Mouse (Mus musculus) frontal cortex, postnatal 10 days (tissue): Measurements from ENCODE around the gene Ccdc154.
A peak's percentile ranks its signal among the peaks of the same experiment; 100 is the strongest.

ENCODE experiments used
- DNase-seq, 2 experiments: peaks; one replicate each; pipeline ENCODE4 v3.0.0; 2022; ENCODE audit warnings: low spot score in 2 of 2, mixed read lengths in 1 of 2

Ccdc154 gene

DNA sequence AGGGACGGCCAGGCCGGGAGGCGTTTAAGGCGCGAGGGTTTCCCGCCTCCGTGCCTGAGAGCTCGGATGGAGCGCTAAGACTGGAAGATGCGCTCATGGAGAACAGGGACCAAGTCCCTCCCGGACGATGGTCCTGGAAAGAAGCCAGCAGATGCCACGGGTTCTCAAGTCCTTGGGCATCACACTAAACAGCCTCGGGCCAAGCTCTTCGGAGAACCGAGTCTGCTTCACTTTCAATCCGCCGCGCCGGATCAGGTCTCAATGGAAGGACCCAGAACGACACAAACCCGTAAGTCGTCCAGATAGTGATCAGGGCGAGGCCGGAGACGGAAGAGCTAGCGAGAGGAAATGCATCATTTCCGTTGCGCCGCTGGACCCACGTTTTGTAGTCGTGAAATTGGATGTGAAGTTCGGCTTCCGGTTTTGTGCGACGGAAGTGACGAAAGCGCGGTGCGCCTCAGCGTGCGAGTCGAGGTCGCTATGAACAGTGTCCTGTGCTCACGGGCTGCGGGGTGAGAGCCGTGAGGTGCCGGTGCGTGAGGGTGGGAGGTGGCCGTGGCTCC lies 21.9 kb downstream of the Ccdc154 start, which contains the start of gene BC003965:
Gene BC003965 (plus strand): TSS at position 426 of the 563 bp plus-strand sequence.
- DNase-seq, result peak; percentile 94 to 98

DNA sequence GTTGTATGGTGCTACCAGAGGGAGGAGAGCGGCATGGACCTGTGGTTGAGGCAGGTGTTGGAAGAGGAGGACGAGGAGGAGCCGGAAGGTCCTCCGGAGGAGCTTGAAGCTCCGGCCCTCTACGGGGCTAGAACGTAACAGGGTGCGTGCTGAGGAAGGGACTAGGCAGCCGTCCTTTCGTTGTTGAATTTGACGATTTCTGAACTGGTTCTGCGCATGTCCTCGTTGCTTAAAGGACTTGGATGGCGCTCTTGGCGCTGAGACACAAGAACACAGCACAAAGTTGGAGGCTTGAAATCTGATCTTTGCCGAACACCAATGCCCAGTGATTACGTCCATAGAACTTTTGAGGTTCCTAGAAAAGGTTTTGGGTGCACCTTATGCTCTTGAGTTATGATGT lies 22.7 kb downstream of the Ccdc154 start:
- DNase-seq, result no peak

DNA sequence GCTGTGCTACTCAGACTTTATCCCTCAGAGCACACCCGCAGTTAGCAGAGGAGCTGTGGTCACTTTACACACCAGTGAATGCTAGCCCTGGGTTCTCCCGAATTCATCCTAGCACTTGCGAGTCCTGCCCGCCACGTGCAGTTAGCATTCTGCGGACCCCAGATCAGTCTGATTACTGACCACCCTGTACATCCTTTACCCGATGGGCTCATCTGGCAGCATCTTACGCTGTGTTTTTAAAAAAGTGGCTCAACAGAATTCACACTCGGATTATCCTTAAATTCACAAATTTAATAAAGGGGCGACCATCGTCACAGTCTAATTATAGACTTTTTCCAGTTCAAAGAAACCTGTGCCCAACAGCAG lies 25.5 kb downstream of the Ccdc154 start:
- no peak for DNase-seq

DNA sequence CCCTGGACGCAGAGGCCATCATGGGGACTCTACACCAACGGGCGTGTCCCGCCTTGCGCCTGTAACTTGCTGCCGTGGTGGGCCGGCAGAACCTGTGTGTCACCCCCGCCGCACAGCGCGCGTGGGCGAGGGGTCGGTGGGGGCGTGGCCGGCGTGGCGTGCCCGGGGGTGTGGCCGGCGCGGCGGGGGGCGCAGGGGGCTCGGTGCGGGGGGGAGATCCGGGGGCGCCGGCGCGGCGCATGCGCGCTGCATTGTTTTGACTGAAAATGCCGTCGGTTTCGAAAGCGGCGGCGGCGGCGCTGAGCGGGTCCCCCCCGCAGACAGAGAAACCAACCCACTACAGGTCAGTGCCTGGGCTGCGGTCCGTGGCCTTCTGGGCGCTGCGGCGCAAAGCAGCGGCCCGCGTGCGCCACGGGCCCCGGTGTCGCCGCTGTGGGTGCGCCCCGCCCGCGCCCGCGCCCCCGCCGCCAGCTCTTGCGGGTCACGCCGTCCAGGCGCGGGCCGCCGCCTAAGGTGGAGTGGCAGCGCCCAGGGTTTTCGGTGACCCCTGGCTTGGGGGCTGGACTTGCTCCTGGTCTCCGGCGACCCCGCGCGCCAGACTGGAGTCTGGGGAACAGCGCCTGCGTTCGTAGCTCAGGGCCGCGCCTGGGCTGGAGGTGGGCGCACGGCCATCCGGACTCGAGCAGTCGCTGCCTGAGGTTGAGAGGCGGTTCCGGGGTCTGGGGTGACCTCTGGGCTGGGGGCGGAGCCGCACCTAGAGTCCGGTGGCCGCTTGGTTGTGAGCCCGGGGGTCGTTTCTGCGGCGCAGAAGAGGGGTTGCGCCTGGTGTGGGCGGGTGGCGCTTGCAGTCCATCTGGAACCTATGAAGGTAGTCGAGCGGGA lies 26.1 kb downstream of the Ccdc154 start, which contains the start of gene Unkl:
Gene Unkl (plus strand): TSS at position 248 of the 882 bp plus-strand sequence.
- peak; percentile 49 to 71 for DNase-seq

DNA sequence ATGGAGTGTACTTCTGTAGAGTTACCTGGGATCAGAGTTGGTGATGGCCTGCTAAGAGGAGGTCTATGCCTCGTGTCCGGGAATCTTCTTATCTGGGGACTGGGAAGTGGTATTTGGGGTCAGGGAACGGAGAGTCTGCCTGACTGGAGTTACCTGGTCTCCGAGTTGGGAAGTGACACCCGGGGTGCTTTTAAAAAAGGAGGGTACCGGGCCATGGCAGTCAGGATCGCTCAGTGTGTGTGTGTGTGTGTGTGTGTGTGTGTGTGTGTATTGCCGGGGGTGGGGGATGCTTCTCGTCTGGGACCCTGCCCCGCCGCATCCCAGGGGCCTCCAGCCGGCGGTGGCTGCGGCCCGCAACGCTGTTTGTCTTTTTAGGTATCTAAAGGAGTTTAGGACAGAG lies 26.8 kb downstream of the Ccdc154 start:
- DNase-seq, result no peak

DNA sequence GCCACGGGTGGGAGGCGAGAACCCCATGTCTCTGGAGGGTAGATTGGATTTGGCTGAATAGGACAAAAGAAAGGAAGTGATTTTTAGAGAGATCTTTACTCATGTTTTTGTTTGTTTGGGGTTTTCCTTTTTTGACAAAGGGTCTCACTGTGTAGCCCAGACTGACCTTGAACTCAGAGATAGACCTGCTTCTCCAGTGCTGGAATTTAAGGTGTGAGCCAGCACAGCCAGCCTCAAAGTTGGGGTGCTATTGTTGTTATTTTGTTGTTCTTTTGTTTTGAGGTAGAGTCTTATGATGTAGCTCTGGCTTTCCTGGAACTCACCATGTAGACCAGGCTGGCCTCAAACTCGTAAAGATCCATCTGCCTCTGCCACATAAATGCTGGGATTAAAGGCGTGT lies 40.1 kb downstream of the Ccdc154 start:
- DNase-seq, result no peak

DNA sequence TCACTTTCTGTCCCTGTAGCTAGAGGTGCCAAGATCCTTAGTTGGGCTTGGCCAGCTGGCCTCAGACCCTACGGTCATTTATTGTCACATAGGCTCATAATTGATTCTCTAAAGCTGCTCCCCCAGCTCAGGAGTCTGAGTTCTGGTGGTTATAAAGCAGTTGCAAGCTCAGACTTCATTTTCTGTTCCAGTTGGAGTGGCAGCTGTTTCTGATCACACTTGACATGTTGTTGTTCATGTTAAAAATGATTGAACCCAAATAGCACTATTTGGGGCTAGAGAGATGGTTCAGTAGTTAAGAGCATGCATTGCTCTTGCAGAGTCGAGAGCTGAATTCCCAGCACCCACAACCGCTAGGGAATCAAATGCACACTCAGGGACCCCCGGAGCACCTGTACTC lies 47.7 kb downstream of the Ccdc154 start:
- DNase-seq, result no peak

DNA sequence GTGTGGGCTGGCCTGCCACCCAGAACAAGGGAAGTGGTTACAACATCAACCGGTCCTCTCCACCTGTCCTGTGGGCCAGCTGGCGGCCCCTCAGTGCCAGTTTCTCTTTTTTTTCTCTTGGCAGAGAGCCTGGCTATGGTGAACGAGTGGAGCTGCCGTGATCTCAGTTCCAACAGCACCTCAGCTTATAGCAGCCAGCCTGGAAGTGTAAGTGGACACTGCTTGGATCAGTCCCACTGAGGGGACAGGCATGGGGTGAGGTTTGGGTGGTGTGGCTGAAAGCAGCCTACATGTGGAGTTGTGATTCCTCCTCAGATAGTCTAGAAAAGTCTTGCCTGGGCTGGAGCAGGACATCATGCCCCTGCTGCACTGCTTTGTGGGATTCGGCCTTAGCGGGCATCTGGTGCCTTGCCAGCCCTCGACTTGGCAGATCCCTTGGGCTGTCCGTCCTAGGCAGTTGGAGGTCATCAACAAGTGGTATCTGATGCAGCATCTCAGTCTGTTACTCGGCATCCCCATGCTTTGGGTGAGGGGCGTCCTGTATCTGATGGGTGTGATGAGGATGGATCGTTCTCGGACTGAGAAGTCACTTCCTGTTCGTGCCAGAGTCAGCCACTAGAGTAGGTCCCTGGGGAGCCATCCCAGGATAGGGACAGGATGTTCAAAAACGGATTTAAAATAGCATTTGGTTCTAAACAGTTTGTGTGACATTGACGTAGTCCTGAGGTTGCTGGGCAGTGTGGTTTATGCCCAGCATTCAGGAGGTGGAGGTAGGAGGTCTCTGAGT lies 48.6 kb downstream of the Ccdc154 start:
- DNase-seq, result no peak

DNA sequence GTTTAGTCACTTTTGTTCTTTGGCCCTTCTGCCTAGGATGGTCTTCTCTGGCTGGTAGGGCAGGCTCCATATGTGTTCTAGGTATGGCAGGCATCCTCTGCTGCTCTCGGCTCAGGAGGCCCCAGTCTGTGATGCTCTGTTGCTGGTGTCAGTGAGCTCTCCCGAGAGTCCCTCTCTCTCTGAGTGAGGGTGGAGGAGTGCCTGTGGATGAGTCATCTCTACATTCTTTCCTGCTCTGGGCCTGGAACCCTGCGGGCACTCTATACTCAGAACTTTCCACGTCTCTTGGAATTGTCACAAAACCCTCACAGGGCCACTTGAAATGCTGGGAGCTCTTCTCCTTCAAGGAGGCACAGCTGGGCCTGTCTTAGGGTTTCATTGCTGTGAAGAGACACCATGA lies 49.4 kb downstream of the Ccdc154 start:
- DNase-seq, result no peak

DNA sequence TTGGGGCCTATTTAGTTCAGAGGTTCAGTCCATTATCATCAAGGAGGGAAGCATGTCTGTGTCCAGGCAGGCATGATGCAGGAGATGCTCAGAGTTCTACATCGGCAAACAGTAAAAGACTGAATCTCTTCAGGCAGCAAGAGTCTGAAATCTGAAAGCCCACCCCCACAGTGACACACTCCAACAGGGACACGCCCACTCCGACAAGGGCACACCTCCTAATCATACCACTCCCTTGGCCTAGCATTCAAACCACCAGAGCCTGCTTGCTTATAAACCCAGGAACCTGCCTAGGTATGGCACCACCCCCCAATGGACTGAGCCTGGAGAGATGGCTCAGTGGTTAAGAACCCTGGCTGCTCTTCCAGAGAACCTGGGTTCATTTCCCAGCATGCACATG lies 53.2 kb downstream of the Ccdc154 start:
- DNase-seq, result no peak

DNA sequence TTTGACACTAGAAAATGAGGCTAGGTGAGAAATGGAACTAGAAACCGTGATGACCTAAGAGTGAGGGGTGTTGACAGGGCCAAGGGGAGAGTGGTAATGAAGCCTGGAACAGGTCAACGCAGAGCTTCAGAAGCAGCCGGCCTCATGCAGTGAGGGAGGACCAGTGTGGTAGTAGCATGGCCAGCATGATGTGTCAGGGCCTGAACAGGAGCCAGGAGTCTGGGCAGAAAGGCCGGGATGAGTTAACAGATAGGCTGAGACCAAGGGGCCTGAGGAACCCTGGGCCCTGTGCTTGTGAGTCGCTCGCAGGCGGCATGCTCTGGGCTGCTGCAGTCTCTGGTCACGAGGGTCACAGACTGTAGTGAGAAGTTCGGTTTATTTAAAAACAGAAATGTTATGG lies 56.7 kb downstream of the Ccdc154 start:
- no peak for DNase-seq

DNA sequence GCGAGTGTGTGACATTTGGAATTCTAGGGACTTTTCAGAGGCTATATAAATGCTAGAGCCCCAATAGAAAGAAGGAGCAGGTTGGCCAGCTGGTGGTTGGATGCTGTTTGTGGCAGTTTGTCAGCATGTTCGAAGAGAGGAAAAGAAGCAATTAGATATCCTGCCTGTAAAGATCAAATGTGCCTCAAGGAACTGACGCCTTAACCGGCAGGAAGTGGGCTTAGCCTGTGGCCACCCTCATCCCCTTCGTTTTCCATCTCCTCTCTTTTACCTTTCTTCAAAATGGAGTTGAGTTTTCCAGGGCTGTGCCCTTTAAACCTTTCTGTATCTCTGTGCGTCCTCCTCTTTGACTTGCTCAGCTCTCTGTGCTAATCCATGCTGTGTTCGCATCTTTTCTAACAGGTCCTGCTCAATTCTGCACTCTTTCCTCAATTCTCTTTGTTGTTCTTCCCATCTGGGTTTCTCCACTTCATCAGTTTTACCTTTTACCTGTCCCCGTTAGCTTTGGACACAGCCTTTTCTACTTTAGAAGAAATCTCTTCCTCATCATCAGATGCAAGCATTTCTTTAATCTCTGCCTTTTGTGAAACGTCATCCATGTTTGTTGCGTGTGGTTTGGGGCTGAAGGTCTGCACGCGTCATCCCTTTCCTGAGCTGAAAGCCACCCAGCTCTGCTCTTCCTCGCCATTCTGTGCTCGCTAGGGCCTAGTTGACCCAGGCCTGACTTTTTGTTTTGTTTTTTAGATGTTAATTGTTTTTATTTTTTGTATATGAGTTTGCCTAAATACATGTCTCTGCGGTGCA lies 57.4 kb downstream of the Ccdc154 start:
- no peak for DNase-seq

DNA sequence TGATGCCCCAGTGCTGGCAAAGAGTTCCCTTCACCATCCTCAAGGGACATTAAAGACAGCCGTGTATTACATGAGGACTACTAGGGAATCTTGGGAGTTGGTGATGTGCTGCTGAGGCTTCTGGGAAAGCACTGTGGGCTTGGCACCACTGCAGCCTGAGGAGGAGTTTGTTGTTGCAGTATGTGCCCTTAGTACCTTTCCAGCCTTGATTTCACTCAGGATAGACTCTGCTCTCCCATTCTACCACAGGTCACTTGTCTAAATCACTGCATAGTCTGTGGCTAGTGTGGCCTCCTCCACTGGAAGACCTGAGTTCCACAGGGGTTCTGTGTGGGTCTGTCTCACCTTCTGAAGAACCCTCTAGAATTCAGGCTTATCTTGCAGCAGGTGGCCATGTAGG lies 58.5 kb downstream of the Ccdc154 start:
- no peak for DNase-seq
